Mouse (Mus musculus) heart, embryonic 12.5 days (tissue): ENCODE measurements around the gene Dgkq. TPM values are rescaled to one million over a fixed set of nuclear protein-coding genes. Genes with fewer than 3 reads are reported as not detected.

ENCODE experiments used
- ATAC-seq: fragments of 200-750 bp; cut with Nextera tagmentation; 2 replicates; pipeline ENCODE4 v1.8.0; 2017; ENCODE audit warnings: moderate TSS enrichment, moderate library complexity; ENCODE audit not compliant: insufficient number of reproducible peaks, low FRiP score
- H3K27ac ChIP-seq: fragments of 300-500 bp; sonication (generic); 2 replicates; pipeline ENCODE4 v1.5.1; 2016; ENCODE audit warnings: mild to moderate bottlenecking, moderate library complexity; ENCODE audit not compliant: poor library complexity, severe bottlenecking
- H3K27me3 ChIP-seq: fragments of 300-500 bp; sonication (generic); replicated peaks from 2 replicates; pipeline ENCODE4 v1.6.1; 2016; ENCODE audit warnings: mild to moderate bottlenecking, moderate library complexity
- H3K36me3 ChIP-seq: fragments of 300-500 bp; sonication (generic); 2 replicates; pipeline ENCODE4 v1.6.1; 2016; ENCODE audit warnings: mild to moderate bottlenecking, moderate library complexity
- H3K4me1 ChIP-seq: fragments of 300-500 bp; sonication (generic); replicated peaks from 2 replicates; pipeline ENCODE4 v1.6.1; 2016; ENCODE audit warnings: mild to moderate bottlenecking
- H3K4me2 ChIP-seq: fragments of 300-500 bp; sonication (generic); 2 replicates; pipeline ENCODE4 v1.6.1; 2016; ENCODE audit warnings: mild to moderate bottlenecking, moderate library complexity
- H3K4me3 ChIP-seq: fragments of 300-500 bp; sonication (generic); 2 replicates; pipeline ENCODE4 v1.5.1; 2016; ENCODE audit warnings: mild to moderate bottlenecking
- H3K9ac ChIP-seq: fragments of 300-500 bp; sonication (generic); 2 replicates; pipeline ENCODE4 v1.6.1; 2016; ENCODE audit warnings: mild to moderate bottlenecking, moderate library complexity
- H3K9me3 ChIP-seq: fragments of 300-500 bp; sonication (generic); replicated peaks from 2 replicates; pipeline ENCODE4 v1.6.1; 2016; ENCODE audit warnings: mild to moderate bottlenecking, moderate library complexity
- WGBS: fragments of 180-500 bp; shearing (Covaris S2); methylation state at CpG from one replicate; pipeline ENCODE4 v1.1.7; 2016; 5-methylcytosine and 5-hydroxymethylcytosine counted together
- polyA plus RNA-seq: library from polyadenylated mRNA; unstranded; fragments of >200 nt; fragmentation: Nextera tagmentation; extraction: Ambion mirVana; gene quantifications from 2 replicates; pipeline ENCODE4 v1.2.1, GENCODE M21; 2016

Dgkq gene
- polyA plus RNA-seq, 1 experiment from 2014 or later: 9.4 TPM

DNA sequence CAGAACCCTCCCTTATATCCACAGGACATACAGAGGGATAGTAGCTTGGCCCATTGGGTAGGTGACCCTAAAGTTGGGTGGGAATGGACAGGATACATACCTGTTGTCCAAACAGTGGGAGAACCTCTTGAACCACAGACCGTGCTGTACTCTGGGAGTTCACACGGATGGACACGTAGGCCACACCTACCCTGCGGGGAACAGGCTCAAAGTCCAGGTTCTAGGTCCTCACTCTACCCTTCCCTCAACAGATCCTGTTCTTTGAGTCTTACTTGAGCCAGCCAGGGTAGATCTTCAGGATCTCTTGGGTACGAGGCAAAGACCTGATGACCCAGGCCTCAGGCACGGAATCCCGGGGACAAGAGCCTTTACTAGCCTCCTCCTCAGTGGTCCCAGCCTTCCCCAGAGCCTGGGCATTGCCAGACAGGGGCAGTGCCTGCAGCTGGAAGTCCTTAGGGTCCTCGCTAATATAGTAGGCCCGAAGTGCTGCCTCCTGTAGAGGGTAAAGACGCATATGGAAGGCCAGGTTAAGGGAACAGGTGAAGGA, 15.0 kb downstream of the Dgkq start:
- no peak overlapping the region for H3K27ac ChIP-seq

DNA sequence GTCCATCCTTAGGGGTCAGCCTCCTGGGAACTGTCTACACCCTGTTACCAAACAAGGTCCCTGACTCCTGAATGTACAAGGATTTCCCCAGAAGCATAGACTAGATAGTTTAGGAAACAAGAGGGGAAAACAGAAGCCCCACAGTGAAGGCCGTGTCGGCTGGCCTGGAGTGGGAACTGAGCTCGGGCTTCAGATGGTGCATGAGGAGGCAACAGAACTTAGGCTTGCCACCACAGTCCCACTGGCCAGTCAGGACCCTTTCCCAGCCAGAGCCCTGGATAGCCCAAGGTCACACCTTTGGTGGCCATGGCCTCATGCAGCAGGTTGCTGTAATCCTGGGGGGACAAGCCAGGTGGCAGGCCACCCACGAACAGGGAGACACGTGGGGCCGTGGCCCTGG, 16.1 kb downstream of the Dgkq start:
- H3K27ac ChIP-seq: no peak overlapping the region
- no peak overlapping the region for H3K4me3 ChIP-seq
- H3K9me3 ChIP-seq: no peaks in the 10 kb centered on the region
- H3K4me1 ChIP-seq: no peaks in the 10 kb centered on the region
- WGBS: 93% methylated on average over 6 of the region's 6 CpGs
- H3K36me3 ChIP-seq: peaks cover 89% of the 10 kb centered on the region
- no peaks in the 10 kb centered on the region for H3K27me3 ChIP-seq
- no peak for ATAC-seq
- H3K9ac ChIP-seq: no peak overlapping the region
- H3K4me2 ChIP-seq: no peak overlapping the region

More for the DNA sequence above, 15.0 kb downstream of the Dgkq start:
- no peaks in the 10 kb centered on the region for H3K9me3 ChIP-seq
- peaks cover 5% of the 10 kb centered on the region for H3K4me1 ChIP-seq
- WGBS: 89% methylated on average over 10 of the region's 10 CpGs
- H3K4me2 ChIP-seq: no peak overlapping the region
- H3K9ac ChIP-seq: no peak overlapping the region
- no peak overlapping the region for H3K4me3 ChIP-seq
- H3K27me3 ChIP-seq: no peaks in the 10 kb centered on the region
- ATAC-seq: no peak
- peaks cover 77% of the 10 kb centered on the region for H3K36me3 ChIP-seq

DNA sequence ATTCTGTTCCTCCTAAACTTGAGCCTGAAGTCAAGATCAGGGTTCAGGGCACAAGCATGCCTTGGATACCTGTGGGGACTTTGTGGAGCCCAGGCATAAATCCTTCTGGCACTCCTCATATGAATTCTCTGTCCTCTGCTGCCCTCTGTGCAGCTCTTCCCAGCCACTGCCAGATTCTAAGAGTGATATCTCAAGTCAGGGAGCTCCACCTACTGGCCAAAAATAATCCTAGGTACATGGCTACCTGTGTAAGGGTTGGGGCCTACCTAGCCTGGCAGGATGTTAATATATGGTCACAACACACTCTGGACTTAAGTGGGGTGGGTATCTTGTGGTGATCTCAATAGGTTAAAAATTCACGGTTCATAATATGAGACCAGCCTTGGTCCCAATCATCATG, 17.6 kb downstream of the Dgkq start:
- no peaks in the 10 kb centered on the region for H3K9me3 ChIP-seq
- WGBS: 48% methylated on average over 1 of the region's 1 CpGs
- no peak for ATAC-seq
- H3K9ac ChIP-seq: no peak overlapping the region
- H3K4me3 ChIP-seq: no peak overlapping the region
- no peak overlapping the region for H3K4me2 ChIP-seq
- peaks cover 92% of the 10 kb centered on the region for H3K36me3 ChIP-seq
- H3K27me3 ChIP-seq: no peaks in the 10 kb centered on the region
- H3K27ac ChIP-seq: no peak overlapping the region
- H3K4me1 ChIP-seq: no peaks in the 10 kb centered on the region

DNA sequence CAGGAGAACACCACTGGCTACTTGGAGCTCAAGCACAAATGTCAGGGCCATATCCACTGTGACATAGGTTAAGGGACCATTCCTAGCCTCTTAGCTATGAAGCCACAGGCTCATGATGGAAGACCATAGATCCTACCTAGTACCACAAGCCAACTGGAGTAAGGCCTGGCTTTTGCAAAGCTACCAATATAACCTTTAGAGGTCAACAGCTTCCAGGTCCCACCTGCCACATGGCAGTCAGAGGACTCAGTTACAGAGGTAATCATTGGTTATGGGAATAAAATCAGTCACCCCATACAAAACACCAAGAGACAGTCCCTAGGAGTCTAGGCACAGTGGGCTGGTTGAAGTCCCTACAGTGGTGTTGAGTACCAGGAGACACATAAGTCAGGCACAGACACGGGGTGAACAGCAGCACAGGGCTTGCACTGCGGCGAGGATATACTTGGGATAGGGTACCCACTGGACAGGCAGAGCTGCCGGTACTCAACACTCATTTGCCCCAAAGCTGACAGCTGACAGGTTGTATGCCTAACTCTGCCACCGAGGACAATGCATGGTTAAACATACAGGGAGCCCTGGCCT, 18.2 kb downstream of the Dgkq start:
- Histone ChIP-seq H3K4me3 (no peak overlapping the region), H3K4me1 (no peaks in the 10 kb centered on the region), H3K9ac (no peak overlapping the region), H3K36me3 (peaks cover 93% of the 10 kb centered on the region), H3K4me2 (no peak overlapping the region), H3K9me3 (no peaks in the 10 kb centered on the region), H3K27ac (no peak overlapping the region), H3K27me3 (no peaks in the 10 kb centered on the region)
- ATAC-seq: no peak
- 76% methylated on average over 5 of the region's 5 CpGs for WGBS

DNA sequence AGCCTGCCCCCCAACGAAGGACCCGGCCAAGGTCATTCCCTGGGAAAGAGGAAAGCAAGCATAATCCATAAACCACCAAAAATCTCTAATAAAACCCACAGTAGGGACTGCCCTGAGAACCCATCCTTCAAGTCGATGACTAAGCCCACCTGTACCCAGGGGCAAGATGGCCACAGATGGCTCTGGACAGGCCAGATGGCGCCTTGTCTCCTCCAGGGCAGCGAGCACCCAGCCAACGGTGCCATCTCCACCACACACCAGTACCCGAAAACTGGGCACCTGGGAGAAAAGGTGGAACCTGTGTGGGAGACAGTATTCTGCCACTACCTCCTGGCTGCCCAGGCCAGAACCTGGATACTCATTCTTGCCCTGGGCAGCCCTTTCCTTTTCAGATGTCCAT, 19.1 kb downstream of the Dgkq start:
- no peak overlapping the region for H3K4me2 ChIP-seq
- ATAC-seq: no peak
- WGBS: 86% methylated on average over 7 of the region's 7 CpGs
- no peaks in the 10 kb centered on the region for H3K4me1 ChIP-seq
- no peak overlapping the region for H3K27ac ChIP-seq
- peaks cover 91% of the 10 kb centered on the region for H3K36me3 ChIP-seq
- H3K9me3 ChIP-seq: no peaks in the 10 kb centered on the region
- no peaks in the 10 kb centered on the region for H3K27me3 ChIP-seq
- no peak overlapping the region for H3K4me3 ChIP-seq
- H3K9ac ChIP-seq: no peak overlapping the region

DNA sequence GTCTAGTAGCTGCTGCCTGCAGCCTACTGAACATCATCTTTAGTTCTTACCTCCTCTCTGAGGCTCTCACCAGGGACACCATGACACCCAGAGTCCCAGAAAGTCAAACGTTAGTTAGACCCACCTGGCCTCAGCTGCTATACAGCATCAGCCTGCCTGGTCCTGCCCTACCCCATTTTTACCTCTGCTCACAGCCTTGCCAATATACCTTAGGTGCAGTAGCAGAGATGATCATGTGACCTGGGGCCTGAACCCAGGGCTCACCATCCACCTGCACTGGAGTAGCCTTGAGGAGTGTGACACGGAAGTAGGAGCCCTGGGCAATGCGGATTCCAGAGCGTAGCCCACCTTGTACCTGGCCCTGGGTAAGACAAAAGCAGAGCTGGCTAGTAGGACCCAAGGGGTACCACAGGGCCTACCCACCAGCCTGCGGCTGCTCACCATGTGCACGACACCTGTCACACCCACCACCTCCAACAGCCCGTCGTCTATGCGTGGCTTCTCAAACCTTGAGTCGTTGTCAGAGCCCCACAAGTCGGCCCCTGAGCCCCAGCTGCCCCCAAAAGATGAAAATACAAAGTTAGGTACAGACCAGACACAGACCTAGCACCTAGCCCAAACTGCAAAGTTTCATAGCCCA, 20.4 kb downstream of the Dgkq start:
- peaks cover 87% of the 10 kb centered on the region for H3K36me3 ChIP-seq
- WGBS: 88% methylated on average over 11 of the region's 11 CpGs
- peaks cover under 1% of the 10 kb centered on the region; the same call in 1 of the 2 replicates for H3K4me1 ChIP-seq

DNA sequence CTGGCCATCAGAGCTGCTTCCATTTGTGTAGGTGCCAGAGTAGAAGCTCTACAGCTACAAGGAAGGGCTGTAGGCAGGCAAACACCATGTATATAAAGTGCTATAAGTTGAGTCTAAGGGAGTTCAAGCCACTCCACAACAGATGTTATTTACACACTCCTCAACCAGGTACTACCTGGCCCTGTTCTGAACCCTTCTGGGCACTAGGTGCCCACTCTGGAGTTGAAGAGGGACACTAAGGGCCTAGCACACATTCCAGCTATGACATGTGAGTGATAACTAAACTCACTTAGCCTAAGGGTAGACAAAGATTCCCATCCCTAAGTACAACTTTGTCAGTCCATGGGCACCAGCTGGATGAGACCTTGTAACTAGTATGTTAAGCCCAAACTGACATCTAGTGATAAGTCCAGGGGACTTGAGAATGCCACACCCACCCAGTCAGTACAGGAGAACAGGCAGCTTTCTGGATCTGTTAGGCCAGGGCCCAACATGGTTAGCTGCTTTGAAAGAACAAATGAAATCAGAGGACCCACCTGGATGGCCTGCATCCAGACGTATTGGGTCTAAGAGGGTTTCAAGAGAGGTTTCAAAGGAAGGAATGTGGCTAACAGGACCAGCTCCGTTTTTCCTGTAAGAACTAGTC, 21.5 kb downstream of the Dgkq start:
- ATAC-seq: no peak
- 88% methylated on average over 2 of the region's 2 CpGs for WGBS
- H3K9me3 ChIP-seq: no peaks in the 10 kb centered on the region
- no peaks in the 10 kb centered on the region for H3K27me3 ChIP-seq
- no peak overlapping the region for H3K4me3 ChIP-seq
- H3K9ac ChIP-seq: no peak overlapping the region
- peaks cover 82% of the 10 kb centered on the region for H3K36me3 ChIP-seq
- H3K4me2 ChIP-seq: no peak overlapping the region
- peaks cover 7% of the 10 kb centered on the region for H3K4me1 ChIP-seq
- no peak overlapping the region for H3K27ac ChIP-seq

More for the DNA sequence above, 20.4 kb downstream of the Dgkq start:
- no peaks in the 10 kb centered on the region for H3K27me3 ChIP-seq
- no peak overlapping the region for H3K4me3 ChIP-seq
- no peaks in the 10 kb centered on the region for H3K9me3 ChIP-seq
- H3K4me2 ChIP-seq: no peak overlapping the region
- ATAC-seq: no peak
- H3K27ac ChIP-seq: no peak overlapping the region
- H3K9ac ChIP-seq: no peak overlapping the region

DNA sequence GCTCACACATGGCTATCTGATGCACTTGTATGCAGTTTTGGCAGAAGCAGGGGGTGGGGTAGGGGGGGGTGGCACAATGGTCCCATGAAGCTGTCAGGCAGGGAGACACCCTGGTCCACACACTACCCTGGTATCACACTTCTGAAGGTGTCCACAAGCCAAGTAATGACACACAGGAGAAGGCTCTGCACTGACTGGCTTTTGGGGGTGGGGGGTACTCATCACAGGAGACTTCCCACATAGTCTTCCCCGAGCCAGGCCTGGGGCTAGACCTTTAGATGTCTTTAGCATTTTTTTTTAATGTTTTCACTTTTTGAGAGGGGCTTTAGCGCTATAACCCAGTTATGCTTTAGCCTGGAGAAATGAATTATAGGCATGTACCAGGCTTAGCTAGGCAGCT, 22.2 kb downstream of the Dgkq start:
- WGBS: 74% methylated on average over 2 of the region's 2 CpGs
- Histone ChIP-seq H3K4me1 (peaks cover 7% of the 10 kb centered on the region), H3K4me3 (no peak overlapping the region), H3K4me2 (no peak overlapping the region), H3K36me3 (peaks cover 83% of the 10 kb centered on the region), H3K27ac (no peak overlapping the region), H3K27me3 (no peaks in the 10 kb centered on the region), H3K9ac (no peak overlapping the region), H3K9me3 (no peaks in the 10 kb centered on the region)
- ATAC-seq: no peak

DNA sequence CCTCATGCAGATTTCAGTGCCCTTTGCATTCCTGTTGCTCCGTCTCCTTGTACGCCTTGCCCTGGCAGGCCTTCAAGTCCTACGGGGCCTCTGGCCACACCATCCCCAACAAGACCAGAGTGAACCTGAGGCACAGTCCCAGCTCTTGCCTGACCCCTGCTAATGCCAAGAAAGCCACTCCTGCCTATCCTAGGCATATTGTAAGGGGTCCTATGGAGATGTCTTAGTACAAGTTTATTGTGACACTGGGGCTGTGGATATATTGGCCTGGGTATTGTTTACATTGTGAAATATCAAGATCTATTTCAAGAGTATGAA, 23.2 kb downstream of the Dgkq start:
- Histone ChIP-seq H3K27ac (no peak overlapping the region), H3K4me2 (no peak overlapping the region), H3K4me1 (peaks cover 7% of the 10 kb centered on the region), H3K27me3 (no peaks in the 10 kb centered on the region), H3K9ac (no peak overlapping the region), H3K4me3 (no peak overlapping the region), H3K36me3 (peaks cover 80% of the 10 kb centered on the region), H3K9me3 (no peaks in the 10 kb centered on the region)
- no peak for ATAC-seq
- WGBS: 86% methylated on average over 3 of the region's 3 CpGs

DNA sequence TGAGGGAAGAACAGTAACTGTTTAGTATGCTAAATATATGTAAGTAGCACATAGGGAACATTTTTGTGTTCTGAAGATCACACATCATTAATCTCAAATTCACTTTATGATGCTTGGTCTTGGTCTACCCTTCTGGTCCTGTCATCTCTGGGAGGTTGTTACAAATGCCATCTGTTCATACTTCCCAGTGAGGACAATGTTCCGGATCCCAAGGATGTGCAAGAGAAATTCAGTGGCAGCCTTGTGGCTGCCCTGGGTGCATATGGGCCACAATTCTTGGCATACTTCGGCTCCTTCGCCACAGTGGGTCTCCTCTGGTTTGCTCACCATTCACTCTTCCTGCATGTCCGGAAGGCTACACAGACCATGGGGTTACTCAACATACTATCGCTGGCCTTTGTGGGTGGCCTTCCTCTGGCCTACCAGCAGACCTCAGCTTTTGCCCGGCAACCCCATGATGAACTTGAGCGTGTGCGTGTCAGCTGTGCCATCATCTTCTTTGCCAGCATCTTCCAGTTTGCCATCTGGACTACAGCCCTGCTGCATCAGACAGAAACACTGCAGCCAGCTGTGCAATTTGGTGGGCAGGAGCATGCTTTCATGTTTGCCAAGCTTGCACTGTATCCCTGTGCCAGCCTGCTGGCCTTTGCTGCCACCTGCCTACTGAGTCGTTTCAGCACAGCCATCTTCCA, 23.7 kb downstream of the Dgkq start:
- Histone ChIP-seq H3K4me3 (no peak overlapping the region), H3K4me2 (no peak overlapping the region), H3K36me3 (peaks cover 77% of the 10 kb centered on the region), H3K9ac (no peak overlapping the region), H3K9me3 (no peaks in the 10 kb centered on the region), H3K27ac (no peak overlapping the region), H3K27me3 (no peaks in the 10 kb centered on the region), H3K4me1 (peaks cover 7% of the 10 kb centered on the region)
- no peak for ATAC-seq
- WGBS: 87% methylated on average over 9 of the region's 9 CpGs

DNA sequence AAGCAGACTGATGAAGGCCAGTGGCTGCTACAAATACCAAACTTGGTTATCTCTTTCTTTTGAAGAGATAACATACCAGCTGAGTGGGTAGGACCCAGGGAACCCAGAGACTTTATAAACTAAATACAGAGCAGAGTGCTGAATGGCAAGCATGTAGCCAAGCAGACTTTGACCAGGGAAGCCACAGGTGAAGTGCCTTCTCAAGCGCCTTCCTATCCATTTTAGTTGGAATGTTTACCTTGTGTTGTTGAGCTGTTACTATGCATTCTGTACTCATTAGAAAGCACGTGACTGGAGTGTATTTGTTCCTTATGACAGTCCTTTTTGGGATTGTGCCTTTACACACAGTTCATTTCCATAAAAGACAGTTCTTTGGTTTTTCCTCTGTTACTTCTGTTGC, 25.8 kb downstream of the Dgkq start:
- Histone ChIP-seq H3K9ac (no peak overlapping the region), H3K27ac (no peak overlapping the region), H3K36me3 (peaks cover 68% of the 10 kb centered on the region), H3K27me3 (no peaks in the 10 kb centered on the region), H3K9me3 (no peaks in the 10 kb centered on the region), H3K4me1 (peaks cover 7% of the 10 kb centered on the region), H3K4me3 (no peak overlapping the region), H3K4me2 (no peak overlapping the region)
- ATAC-seq: no peak
- WGBS: 60% methylated on average over 2 of the region's 2 CpGs
